Mouse (Mus musculus) neural tube, embryonic 13.5 days (tissue): Measurements from ENCODE around the gene D17Wsu92e. TPM values are rescaled to one million over a fixed set of nuclear protein-coding genes. Genes with fewer than 3 reads are reported as not detected.

Source experiments
- ATAC-seq: fragments of 200-750 bp; cut with Nextera tagmentation; 2 replicates; pipeline ENCODE4 v1.8.0; 2017; ENCODE audit warnings: low read depth, mild to moderate bottlenecking, moderate TSS enrichment, moderate library complexity
- H3K27ac ChIP-seq: fragments of 300-500 bp; sonication (generic); replicated peaks from 2 replicates; pipeline ENCODE4 v1.5.1; 2015; ENCODE audit warnings: moderate library complexity, mild to moderate bottlenecking, inconsistent platforms
- H3K27me3 ChIP-seq: fragments of 300-500 bp; sonication (generic); 2 replicates; pipeline ENCODE4 v1.6.1; 2015; ENCODE audit warnings: mild to moderate bottlenecking, inconsistent platforms
- H3K36me3 ChIP-seq: fragments of 300-500 bp; sonication (generic); 2 replicates; pipeline ENCODE4 v1.6.1; 2015; ENCODE audit warnings: mild to moderate bottlenecking, inconsistent platforms
- H3K4me1 ChIP-seq: fragments of 300-500 bp; sonication (generic); replicated peaks from 2 replicates; pipeline ENCODE4 v1.6.1; 2015; ENCODE audit warnings: inconsistent platforms
- H3K4me2 ChIP-seq: fragments of 300-500 bp; sonication (generic); 2 replicates; pipeline ENCODE4 v1.6.1; 2015; ENCODE audit warnings: inconsistent platforms, mild to moderate bottlenecking, moderate library complexity
- H3K4me3 ChIP-seq: fragments of 300-500 bp; sonication (generic); 2 replicates; pipeline ENCODE4 v1.5.1; 2015; ENCODE audit warnings: mild to moderate bottlenecking, inconsistent platforms
- H3K9ac ChIP-seq: fragments of 300-500 bp; sonication (generic); 2 replicates; pipeline ENCODE4 v1.6.1; 2015; ENCODE audit warnings: moderate library complexity, mild to moderate bottlenecking, inconsistent platforms
- H3K9me3 ChIP-seq: fragments of 300-500 bp; sonication (generic); 2 replicates; pipeline ENCODE4 v1.6.1; 2016; ENCODE audit warnings: inconsistent platforms
- WGBS: fragments of 180-500 bp; shearing (Covaris S2); methylation state at CpG from one replicate; pipeline ENCODE4 v1.1.7; 2015; 5-methylcytosine and 5-hydroxymethylcytosine counted together
- polyA plus RNA-seq: library from polyadenylated mRNA; unstranded; fragments of >200 nt; fragmentation: Nextera tagmentation; extraction: Ambion mirVana; gene quantifications from 2 replicates; pipeline ENCODE4 v1.2.1, GENCODE M21; 2015

Gene D17Wsu92e
- polyA plus RNA-seq, 1 experiment from 2014 or later: 9.2 TPM

GRCm38 (mm10) chr17:27799771-27800584, 20.5 kb downstream of the D17Wsu92e start:
- H3K4me1 ChIP-seq: peaks cover 52% of the 10 kb centered on the region
- no peaks in the 10 kb centered on the region for H3K9me3 ChIP-seq
- H3K36me3 ChIP-seq: no peaks in the 10 kb centered on the region
- peak overlapping the region; percentile 76 for H3K27ac ChIP-seq
- H3K4me3 ChIP-seq: no peak overlapping the region
- H3K4me2 ChIP-seq: no peak overlapping the region
- peak overlapping the region; percentile 36; the same call in 1 of the 2 replicates for H3K9ac ChIP-seq
- ATAC-seq: no peak
- WGBS: 47% methylated on average over 16 of the region's 16 CpGs
- H3K27me3 ChIP-seq: no peaks in the 10 kb centered on the region

- 0 out of 2 replicates have a peak, but pooled peaks cover 4% of the 10 kb centered on the region for H3K36me3 ChIP-seq
- H3K9me3 ChIP-seq: no peaks in the 10 kb centered on the region
- peak; percentile 74; the same call in 1 of the 2 replicates for ATAC-seq
- H3K9ac ChIP-seq: peak overlapping the region; percentile 57
- 7% methylated on average over 11 of the region's 11 CpGs for WGBS
- H3K4me3 ChIP-seq: peak overlapping the region; percentile 9; the same call in 1 of the 2 replicates
- no peaks in the 10 kb centered on the region for H3K27me3 ChIP-seq
- peak overlapping the region; percentile 93 for H3K27ac ChIP-seq
- H3K4me2 ChIP-seq: peak overlapping the region; percentile 43
- H3K4me1 ChIP-seq: peaks cover 48% of the 10 kb centered on the region
Measured at GRCm38 (mm10) chr17:27797341-27797872, 23.0 kb downstream of the D17Wsu92e start.

- H3K4me3 ChIP-seq: no peak overlapping the region
- H3K9ac ChIP-seq: peak overlapping the region; percentile 57
- peaks cover 48% of the 10 kb centered on the region for H3K4me1 ChIP-seq
- 0 out of 2 replicates have a peak, but pooled peaks cover 4% of the 10 kb centered on the region for H3K36me3 ChIP-seq
- H3K9me3 ChIP-seq: no peaks in the 10 kb centered on the region
- H3K27me3 ChIP-seq: no peaks in the 10 kb centered on the region
- peak; percentile 88 for ATAC-seq
- peak overlapping the region; percentile 43 for H3K4me2 ChIP-seq
- H3K27ac ChIP-seq: peak overlapping the region; percentile 93
- WGBS: 36% methylated on average over 6 of the region's 6 CpGs
Measured at GRCm38 (mm10) chr17:27796780-27797179, 23.7 kb downstream of the D17Wsu92e start.

GRCm38 (mm10) chr17:27793144-27793543, 27.3 kb downstream of the D17Wsu92e start:
- H3K4me2 ChIP-seq: no peak overlapping the region
- 0 out of 2 replicates have a peak, but pooled peaks cover 4% of the 10 kb centered on the region for H3K36me3 ChIP-seq
- no peak for ATAC-seq
- no peak overlapping the region for H3K27ac ChIP-seq
- H3K9ac ChIP-seq: no peak overlapping the region
- WGBS: 90% methylated on average over 6 of the region's 6 CpGs
- peaks cover 26% of the 10 kb centered on the region for H3K4me1 ChIP-seq
- no peaks in the 10 kb centered on the region for H3K9me3 ChIP-seq
- no peaks in the 10 kb centered on the region for H3K27me3 ChIP-seq
- no peak overlapping the region for H3K4me3 ChIP-seq

GRCm38 (mm10) chr17:27792516-27792915, 27.9 kb downstream of the D17Wsu92e start:
- Histone ChIP-seq H3K27ac (no peak overlapping the region), H3K36me3 (0 out of 2 replicates have a peak, but pooled peaks cover 4% of the 10 kb centered on the region), H3K4me1 (peaks cover 19% of the 10 kb centered on the region), H3K9ac (no peak overlapping the region), H3K27me3 (no peaks in the 10 kb centered on the region), H3K4me2 (no peak overlapping the region), H3K9me3 (no peaks in the 10 kb centered on the region), H3K4me3 (no peak overlapping the region)
- WGBS: 87% methylated on average over 4 of the region's 4 CpGs
- no peak for ATAC-seq

GRCm38 (mm10) chr17:27791556-27791955, 28.9 kb downstream of the D17Wsu92e start:
- no peak overlapping the region for H3K9ac ChIP-seq
- peaks cover 10% of the 10 kb centered on the region for H3K4me1 ChIP-seq
- WGBS: 89% methylated on average over 2 of the region's 2 CpGs
- no peak overlapping the region for H3K4me3 ChIP-seq
- 0 out of 2 replicates have a peak, but pooled peaks cover 4% of the 10 kb centered on the region for H3K36me3 ChIP-seq
- ATAC-seq: no peak
- H3K9me3 ChIP-seq: no peaks in the 10 kb centered on the region
- H3K27ac ChIP-seq: no peak overlapping the region
- no peak overlapping the region for H3K4me2 ChIP-seq
- no peaks in the 10 kb centered on the region for H3K27me3 ChIP-seq

GRCm38 (mm10) chr17:27790976-27791375, 29.5 kb downstream of the D17Wsu92e start:
- WGBS: 93% methylated on average over 2 of the region's 2 CpGs
- no peaks in the 10 kb centered on the region for H3K9me3 ChIP-seq
- H3K4me3 ChIP-seq: no peak overlapping the region

GRCm38 (mm10) chr17:27790015-27790414, 30.4 kb downstream of the D17Wsu92e start:
- H3K27ac ChIP-seq: no peak overlapping the region
- H3K9ac ChIP-seq: no peak overlapping the region
- no peaks in the 10 kb centered on the region for H3K27me3 ChIP-seq
- H3K4me2 ChIP-seq: no peak overlapping the region
- H3K9me3 ChIP-seq: no peaks in the 10 kb centered on the region
- H3K36me3 ChIP-seq: peaks cover 17% of the 10 kb centered on the region
- no peak overlapping the region for H3K4me3 ChIP-seq
- H3K4me1 ChIP-seq: no peaks in the 10 kb centered on the region
- ATAC-seq: no peak
- 96% methylated on average over 5 of the region's 5 CpGs for WGBS

More at GRCm38 (mm10) chr17:27790976-27791375, 29.5 kb downstream of the D17Wsu92e start:
- H3K4me1 ChIP-seq: peaks cover 4% of the 10 kb centered on the region
- no peak overlapping the region for H3K9ac ChIP-seq
- peaks cover 7% of the 10 kb centered on the region; the same call in 1 of the 2 replicates for H3K36me3 ChIP-seq
- no peak for ATAC-seq
- H3K4me2 ChIP-seq: no peak overlapping the region
- no peak overlapping the region for H3K27ac ChIP-seq
- H3K27me3 ChIP-seq: no peaks in the 10 kb centered on the region

GRCm38 (mm10) chr17:27788456-27789172, 31.8 kb downstream of the D17Wsu92e start:
- WGBS: 92% methylated on average over 6 of the region's 6 CpGs
- Histone ChIP-seq H3K27ac (no peak overlapping the region), H3K4me3 (no peak overlapping the region), H3K9me3 (no peaks in the 10 kb centered on the region), H3K27me3 (no peaks in the 10 kb centered on the region), H3K36me3 (peaks cover 31% of the 10 kb centered on the region), H3K4me2 (no peak overlapping the region), H3K9ac (no peak overlapping the region), H3K4me1 (no peaks in the 10 kb centered on the region)
- ATAC-seq: no peak

GRCm38 (mm10) chr17:27783567-27783966, 36.9 kb downstream of the D17Wsu92e start:
- Histone ChIP-seq H3K4me2 (no peak overlapping the region), H3K4me1 (no peaks in the 10 kb centered on the region), H3K36me3 (peaks cover 32% of the 10 kb centered on the region), H3K27ac (no peak overlapping the region), H3K9me3 (no peaks in the 10 kb centered on the region), H3K27me3 (no peaks in the 10 kb centered on the region), H3K9ac (no peak overlapping the region), H3K4me3 (no peak overlapping the region)
- ATAC-seq: no peak
- WGBS: 89% methylated on average over 4 of the region's 4 CpGs

GRCm38 (mm10) chr17:27781059-27781687, 39.3 kb downstream of the D17Wsu92e start:
- Histone ChIP-seq H3K36me3 (peaks cover 34% of the 10 kb centered on the region), H3K4me3 (no peak overlapping the region), H3K27me3 (no peaks in the 10 kb centered on the region), H3K9me3 (no peaks in the 10 kb centered on the region), H3K4me2 (no peak overlapping the region), H3K4me1 (no peaks in the 10 kb centered on the region), H3K9ac (no peak overlapping the region), H3K27ac (no peak overlapping the region)
- ATAC-seq: no peak
- 79% methylated on average over 5 of the region's 5 CpGs for WGBS
